Mouse (Mus musculus) adrenal gland, adult 10 weeks (tissue): ENCODE results near the gene Ube2r2. TPM values are rescaled to one million over a fixed set of nuclear protein-coding genes. Genes with fewer than 3 reads are reported as not detected.

Experiments
- polyA plus RNA-seq: library from polyadenylated mRNA; stranded (reverse); fragments of 350-450 nt; fragmentation: Illumina TruSeq; extraction: RNeasy Lipid Tissue Mini Kit (QIAGEN cat#74804); gene quantifications from one replicate; pipeline ENCODE4 v1.2.3, GENCODE M21; 2014; ENCODE audit warnings: low read depth, low replicate concordance

The Ube2r2 gene
- 187 TPM for polyA plus RNA-seq

DNA sequence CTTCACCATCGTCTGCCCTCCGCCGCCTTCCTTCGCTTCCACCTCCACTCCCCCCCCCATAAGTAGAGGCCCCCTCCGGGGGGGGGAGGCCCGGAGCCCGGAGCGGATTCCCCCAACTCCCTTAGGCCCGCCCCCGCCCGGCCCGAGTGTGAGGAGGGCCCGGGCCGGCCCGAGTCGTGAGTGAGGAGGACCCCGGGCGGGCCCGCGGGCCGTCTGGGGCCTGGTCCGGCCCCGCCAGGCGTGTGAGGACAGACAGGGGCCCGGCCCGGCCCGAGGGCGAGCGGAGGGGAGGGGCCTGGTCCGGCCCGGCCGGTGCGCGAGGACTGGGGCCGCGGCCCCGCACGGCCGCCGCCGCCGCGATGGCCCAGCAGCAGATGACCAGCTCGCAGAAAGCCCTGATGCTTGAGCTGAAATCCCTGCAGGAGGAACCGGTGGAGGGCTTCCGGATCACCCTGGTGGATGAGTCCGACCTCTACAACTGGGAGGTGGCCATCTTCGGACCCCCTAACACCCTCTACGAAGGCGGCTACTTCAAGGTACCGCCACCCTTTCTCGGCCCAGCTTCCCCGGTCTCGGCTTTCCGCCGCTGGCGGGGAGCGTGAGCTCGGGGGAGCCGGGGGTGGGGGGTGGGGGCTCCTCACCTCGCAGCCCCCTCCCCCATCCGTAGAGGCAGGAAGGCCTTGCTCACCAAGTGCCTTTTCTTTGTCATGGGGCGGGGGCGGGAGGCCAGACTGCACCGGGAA, at the start of gene Ube2r2:
TSS of gene Ube2r2 (plus strand) at position 33 of the 743 bp plus-strand sequence.

DNA sequence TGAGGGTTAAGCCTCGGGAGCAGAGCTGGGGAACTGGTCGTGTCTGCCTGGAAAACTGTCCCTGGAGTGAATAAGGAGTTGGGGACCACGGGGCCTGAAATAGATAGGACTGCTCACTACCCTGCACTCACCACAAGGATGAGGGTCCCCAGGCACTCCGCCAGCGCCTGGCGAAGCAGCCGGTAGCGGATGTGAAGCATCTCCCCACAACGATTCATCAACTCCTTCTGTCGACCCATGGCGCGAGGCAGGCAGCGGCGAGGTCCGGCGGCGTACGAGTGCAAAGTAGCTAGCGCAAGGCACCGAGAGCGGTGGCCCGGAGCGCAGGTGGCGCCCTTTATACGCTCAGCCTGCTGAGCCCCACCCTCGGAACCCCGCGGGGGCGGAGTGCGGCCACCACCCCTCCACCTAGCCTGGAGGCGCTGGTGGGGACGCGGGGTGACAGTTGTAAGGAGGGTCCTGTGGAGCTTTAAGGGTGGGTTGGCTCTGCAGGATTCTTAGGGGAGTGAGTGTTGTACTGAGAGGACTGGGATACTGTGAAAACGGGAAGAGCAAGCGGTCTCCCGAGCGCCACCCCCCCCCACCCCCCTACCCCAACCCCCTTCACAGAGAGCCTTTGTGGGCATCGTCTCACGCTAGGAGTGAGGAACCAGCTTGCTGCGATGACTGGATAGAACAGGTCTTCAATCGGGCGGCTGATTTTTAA, 37.5 kb upstream of the Ube2r2 start, which contains the start of gene Aqp3:
TSS of gene Aqp3 (minus strand) at position 313 of the 706 bp plus-strand sequence.

DNA sequence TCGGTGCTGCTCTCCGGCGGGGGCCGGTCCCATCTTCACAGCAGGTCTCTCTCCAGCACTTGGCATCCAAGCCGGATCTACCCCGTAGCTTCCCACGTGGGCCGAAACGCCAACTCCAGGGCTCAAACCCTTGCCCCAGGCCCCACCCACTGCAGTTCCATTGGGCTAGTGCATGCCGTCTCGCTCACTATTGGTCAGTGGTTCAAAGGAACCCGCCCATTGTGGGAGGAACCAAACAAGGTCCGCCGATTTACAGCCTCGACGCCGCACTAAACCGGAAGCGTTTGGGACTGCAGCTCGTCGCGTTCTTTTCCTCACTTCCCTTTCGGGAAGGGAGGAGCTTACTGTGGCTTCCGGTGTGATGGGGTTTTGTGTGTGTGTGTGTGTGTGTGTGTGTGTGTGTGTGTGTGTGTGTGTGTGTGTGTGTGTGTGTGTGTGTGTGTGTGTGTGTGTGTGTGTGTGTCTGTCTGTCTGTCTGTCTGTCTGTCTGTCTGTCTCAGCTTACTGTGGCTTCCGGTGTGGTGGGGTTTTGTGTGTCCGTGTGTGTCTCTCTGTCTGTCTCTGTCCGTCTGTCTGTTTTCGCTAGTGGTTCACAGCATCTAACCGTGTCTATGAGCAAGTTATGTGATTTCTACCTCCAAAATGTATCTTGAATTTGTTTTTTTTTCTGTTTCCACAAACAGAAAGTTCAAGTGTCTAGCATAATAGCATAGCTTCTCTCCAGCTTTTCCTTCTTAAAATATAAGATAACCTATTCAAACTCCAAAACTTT, 11.2 kb upstream of the Ube2r2 start, which contains the start of gene Nol6:
TSS of gene Nol6 (minus strand) at position 276 of the 772 bp plus-strand sequence.

Other genes starting within 250 kb of the Ube2r2 start
- not detected for gene Spink4, start 215.7 kb upstream of the Ube2r2 start, polyA plus RNA-seq
- 638 TPM for gene Bag1, start 187.4 kb upstream of the Ube2r2 start, polyA plus RNA-seq
- gene Chmp5, start 187.3 kb upstream of the Ube2r2 start, polyA plus RNA-seq = 254 TPM
- gene Nfx1, start 164.8 kb upstream of the Ube2r2 start, polyA plus RNA-seq = 115 TPM
- gene Aqp7, start 87.6 kb upstream of the Ube2r2 start, polyA plus RNA-seq = 10.9 TPM
- not detected for gene Aqp3, start 37.6 kb upstream of the Ube2r2 start, polyA plus RNA-seq
- gene Nol6, start 11.3 kb upstream of the Ube2r2 start, polyA plus RNA-seq = 4.3 TPM
- gene Ubap2, start 139.4 kb downstream of the Ube2r2 start, polyA plus RNA-seq = 41.5 TPM
- 41.8 TPM for gene Dcaf12, start 179.1 kb downstream of the Ube2r2 start, polyA plus RNA-seq
- gene Ubap1, start 213.3 kb downstream of the Ube2r2 start, polyA plus RNA-seq = 45.8 TPM